Mouse (Mus musculus): ENCODE measurements around the gene Ano2.

Gene Ano2

DNA sequence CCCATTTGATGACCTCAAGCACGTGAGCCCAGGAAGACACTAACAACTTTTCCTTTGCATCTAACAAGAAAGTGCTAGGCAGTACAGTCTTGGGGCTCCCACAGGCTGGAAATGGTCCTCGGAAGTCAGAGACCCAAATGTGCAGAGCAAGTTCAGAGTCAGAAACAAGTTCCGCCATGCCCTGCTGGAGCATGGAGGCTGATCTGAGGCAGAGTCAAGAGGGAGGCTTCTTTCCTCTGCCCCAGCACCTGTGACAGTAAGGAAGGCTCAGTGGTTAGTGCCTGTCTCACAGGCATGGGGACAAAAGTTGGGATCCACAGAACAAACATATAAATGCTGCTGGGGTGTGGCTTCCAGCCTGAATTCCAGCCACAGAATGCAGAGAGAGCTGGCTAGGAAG is 390.3 kb downstream of the Ano2 start:
- no peak for DNase-seq

DNA sequence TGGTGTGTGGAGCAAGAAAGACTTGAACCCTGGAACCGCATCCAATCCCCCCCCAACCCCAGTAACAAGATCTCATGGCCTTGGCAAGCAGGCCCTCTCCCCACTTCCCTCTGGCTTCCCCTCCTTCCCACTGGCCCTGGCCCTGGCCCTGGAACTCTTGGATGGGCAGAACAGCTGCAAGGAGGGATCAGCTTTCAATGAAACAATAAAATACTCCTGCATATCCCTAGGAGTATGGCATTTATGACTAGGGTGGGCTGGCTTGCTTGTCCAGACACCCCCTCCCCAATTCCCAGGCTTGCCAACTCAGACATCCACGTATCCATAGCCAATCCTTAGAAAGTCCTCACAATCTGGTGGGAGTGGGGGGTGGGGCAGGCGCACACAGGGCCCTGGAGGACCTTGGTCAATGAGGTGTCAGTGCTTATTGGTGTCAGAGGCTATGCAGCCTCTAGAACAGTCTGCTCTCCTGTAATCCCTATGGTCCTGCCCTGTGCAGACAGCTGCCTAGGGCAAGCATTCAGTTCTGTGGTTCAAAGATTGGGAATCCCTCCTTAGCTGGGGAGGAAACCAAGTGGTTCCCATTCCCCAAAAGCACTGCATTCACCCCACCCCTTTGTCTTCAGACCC is 396.2 kb downstream of the Ano2 start:
- no peak for DNase-seq

DNA sequence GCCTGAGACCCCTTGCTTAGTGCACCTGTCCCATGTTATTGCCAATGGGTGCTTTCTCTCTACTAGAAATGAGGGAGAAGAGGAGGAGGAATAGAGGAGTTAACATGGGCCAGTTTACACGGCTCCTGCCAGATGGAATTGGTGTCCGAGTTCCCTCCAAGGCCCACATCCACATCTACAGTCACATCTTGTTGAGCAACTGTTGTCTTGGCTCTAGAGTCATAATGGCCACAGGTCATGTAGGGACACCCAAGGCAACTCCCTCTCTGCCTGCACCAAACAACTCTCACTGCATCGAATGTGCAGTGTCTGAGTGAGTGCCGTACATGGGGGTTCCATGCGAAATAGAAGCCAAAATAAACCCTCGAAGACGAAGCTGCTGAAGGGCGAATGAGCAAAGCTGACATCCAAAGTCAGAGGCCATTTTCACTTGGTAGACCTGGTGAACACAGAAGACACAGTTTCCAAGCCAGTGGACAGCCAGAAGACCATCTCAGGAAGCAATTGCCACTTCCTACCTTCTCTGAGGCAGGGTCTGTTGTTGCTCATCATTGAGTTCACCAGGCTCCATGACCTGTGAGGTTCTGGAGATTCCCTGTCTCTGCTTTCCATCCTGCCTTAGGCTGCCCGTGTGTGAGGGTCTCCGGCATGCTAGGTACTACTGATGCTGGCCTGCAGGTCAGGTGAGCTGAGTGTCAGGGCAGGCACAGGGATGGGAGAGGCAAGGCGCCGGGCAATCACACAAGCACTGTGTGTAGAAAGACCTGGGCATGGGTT is 398.5 kb downstream of the Ano2 start:
- no peak for DNase-seq
